Mouse (Mus musculus): ENCODE data around the gene Nfatc2ip. TPM values are rescaled to one million over a fixed set of nuclear protein-coding genes. Genes with fewer than 3 reads are reported as not detected.
A peak's percentile ranks its signal among the peaks of the same experiment; 100 is the strongest.

Gene Nfatc2ip
- 4.8 and 4.9 TPM in 2 replicates for polyA plus RNA-seq (2014; fragmentation: Nextera tagmentation; extraction: Ambion mirVana)

GRCm38 (mm10) chr7:126396298-126397119 is at the start of gene Nfatc2ip:
Gene Nfatc2ip, minus strand, starts transcription at chr7:126396737.
- no peaks in the 10 kb centered on the region for H3K9me3 ChIP-seq (ENCODE audit: control insufficient read depth, low read length)
- H3K36me3 ChIP-seq (ENCODE audit: control insufficient read depth, insufficient read depth, low read length), result no peaks in the 10 kb centered on the region
- peak within 1 kb of the TSS; percentile 72 for H3K4me3 ChIP-seq (ENCODE audit: low read depth, low read length)
- no peak within 1 kb of the TSS for H3K27ac ChIP-seq (ENCODE audit: low read depth, low read length)
- H3K27me3 ChIP-seq (ENCODE audit: control insufficient read depth, insufficient read depth, low read length), result no peaks in the 10 kb centered on the region
- 0% methylated on average over 59 of the region's 59 CpGs for WGBS
- ATAC-seq (ENCODE audit: low FRiP score) (peak; percentile 100), DNase-seq (ENCODE audit: low spot score, missing footprints) (peak; percentile 100)
- H3K4me2 ChIP-seq, result peak within 1 kb of the TSS; percentile 73
- peak within 1 kb of the TSS; percentile 70 for H3K9ac ChIP-seq (ENCODE audit: low read length)
- peaks cover 4% of the 10 kb centered on the region for H3K4me1 ChIP-seq (ENCODE audit: control insufficient read depth, insufficient read depth, low read length)

GRCm38 (mm10) chr7:126446217-126446616 is 49.7 kb upstream of the Nfatc2ip start:
- H3K27ac ChIP-seq (ENCODE audit: low read depth, low read length), result no peak overlapping the region
- H3K27me3 ChIP-seq (ENCODE audit: control insufficient read depth, insufficient read depth, low read length), result no peaks in the 10 kb centered on the region
- no peaks in the 10 kb centered on the region for H3K4me1 ChIP-seq (ENCODE audit: control insufficient read depth, insufficient read depth, low read length)
- ATAC-seq (ENCODE audit: low FRiP score) (no peak), DNase-seq (ENCODE audit: low spot score, missing footprints) (no peak)
- H3K4me2 ChIP-seq, result no peak overlapping the region
- no peaks in the 10 kb centered on the region; the same call in 1 of the 2 replicates for H3K36me3 ChIP-seq (ENCODE audit: control insufficient read depth, insufficient read depth, low read length)
- H3K9ac ChIP-seq (ENCODE audit: low read length), result no peak overlapping the region
- H3K9me3 ChIP-seq (ENCODE audit: control insufficient read depth, low read length), result no peaks in the 10 kb centered on the region
- WGBS, result 92% methylated on average over 21 of the region's 21 CpGs
- H3K4me3 ChIP-seq (ENCODE audit: low read depth, low read length), result no peak overlapping the region

- H3K4me3 ChIP-seq (ENCODE audit: low read depth, low read length), result no peak overlapping the region
- DNase-seq (ENCODE audit: low spot score, missing footprints), result no peak
- ATAC-seq (ENCODE audit: low FRiP score), result no peak
- H3K27me3 ChIP-seq (ENCODE audit: control insufficient read depth, insufficient read depth, low read length), result no peaks in the 10 kb centered on the region
- H3K4me1 ChIP-seq (ENCODE audit: control insufficient read depth, insufficient read depth, low read length), result no peaks in the 10 kb centered on the region
- no peak overlapping the region for H3K27ac ChIP-seq (ENCODE audit: low read depth, low read length)
- H3K9me3 ChIP-seq (ENCODE audit: control insufficient read depth, low read length), result no peaks in the 10 kb centered on the region
- H3K4me2 ChIP-seq, result no peak overlapping the region
- no peak overlapping the region for H3K9ac ChIP-seq (ENCODE audit: low read length)
- WGBS, result 93% methylated on average over 15 of the region's 15 CpGs
- no peaks in the 10 kb centered on the region; the same call in 1 of the 2 replicates for H3K36me3 ChIP-seq (ENCODE audit: control insufficient read depth, insufficient read depth, low read length)
Observed at GRCm38 (mm10) chr7:126445104-126445815, 48.7 kb upstream of the Nfatc2ip start.

GRCm38 (mm10) chr7:126444536-126444935 is 48.0 kb upstream of the Nfatc2ip start:
- Histone ChIP-seq H3K27me3 (ENCODE audit: control insufficient read depth, insufficient read depth, low read length) (no peaks in the 10 kb centered on the region), H3K4me1 (ENCODE audit: control insufficient read depth, insufficient read depth, low read length) (no peaks in the 10 kb centered on the region), H3K9ac (ENCODE audit: low read length) (no peak overlapping the region), H3K4me3 (ENCODE audit: low read depth, low read length) (no peak overlapping the region), H3K9me3 (ENCODE audit: control insufficient read depth, low read length) (no peaks in the 10 kb centered on the region), H3K27ac (ENCODE audit: low read depth, low read length) (no peak overlapping the region), H3K4me2 (no peak overlapping the region), H3K36me3 (ENCODE audit: control insufficient read depth, insufficient read depth, low read length) (no peaks in the 10 kb centered on the region; the same call in 1 of the 2 replicates)
- 93% methylated on average over 9 of the region's 9 CpGs for WGBS
- ATAC-seq (ENCODE audit: low FRiP score) (no peak), DNase-seq (ENCODE audit: low spot score, missing footprints) (no peak)

- no peaks in the 10 kb centered on the region for H3K9me3 ChIP-seq (ENCODE audit: control insufficient read depth, low read length)
- DNase-seq (ENCODE audit: low spot score, missing footprints) (no peak), ATAC-seq (ENCODE audit: low FRiP score) (no peak)
- no peak overlapping the region for H3K9ac ChIP-seq (ENCODE audit: low read length)
- H3K27ac ChIP-seq (ENCODE audit: low read depth, low read length), result no peak overlapping the region
- 91% methylated on average over 10 of the region's 10 CpGs for WGBS
- no peak overlapping the region for H3K4me3 ChIP-seq (ENCODE audit: low read depth, low read length)
- H3K4me1 ChIP-seq (ENCODE audit: control insufficient read depth, insufficient read depth, low read length), result no peaks in the 10 kb centered on the region
- no peaks in the 10 kb centered on the region for H3K27me3 ChIP-seq (ENCODE audit: control insufficient read depth, insufficient read depth, low read length)
- H3K36me3 ChIP-seq (ENCODE audit: control insufficient read depth, insufficient read depth, low read length), result no peaks in the 10 kb centered on the region; the same call in 1 of the 2 replicates
- no peak overlapping the region for H3K4me2 ChIP-seq
Observed at GRCm38 (mm10) chr7:126443997-126444396, 47.5 kb upstream of the Nfatc2ip start.

- no peak for ATAC-seq (ENCODE audit: low FRiP score)
- Histone ChIP-seq H3K9ac (ENCODE audit: low read length) (no peak overlapping the region), H3K36me3 (ENCODE audit: control insufficient read depth, insufficient read depth, low read length) (no peaks in the 10 kb centered on the region; the same call in 1 of the 2 replicates), H3K9me3 (ENCODE audit: control insufficient read depth, low read length) (no peaks in the 10 kb centered on the region), H3K4me3 (ENCODE audit: low read depth, low read length) (no peak overlapping the region), H3K4me2 (no peak overlapping the region), H3K27ac (ENCODE audit: low read depth, low read length) (no peak overlapping the region), H3K27me3 (ENCODE audit: control insufficient read depth, insufficient read depth, low read length) (no peaks in the 10 kb centered on the region), H3K4me1 (ENCODE audit: control insufficient read depth, insufficient read depth, low read length) (no peaks in the 10 kb centered on the region)
- 86% methylated on average over 9 of the region's 9 CpGs for WGBS
- no peak for DNase-seq (ENCODE audit: low spot score, missing footprints)
Observed at GRCm38 (mm10) chr7:126440134-126440533, 43.6 kb upstream of the Nfatc2ip start.

GRCm38 (mm10) chr7:126436851-126437250 is 40.3 kb upstream of the Nfatc2ip start:
- no peak overlapping the region for H3K4me2 ChIP-seq
- H3K36me3 ChIP-seq (ENCODE audit: control insufficient read depth, insufficient read depth, low read length), result no peaks in the 10 kb centered on the region
- DNase-seq (ENCODE audit: low spot score, missing footprints) (peak; percentile 94), ATAC-seq (ENCODE audit: low FRiP score) (no peak)
- no peak overlapping the region for H3K9ac ChIP-seq (ENCODE audit: low read length)
- no peaks in the 10 kb centered on the region for H3K27me3 ChIP-seq (ENCODE audit: control insufficient read depth, insufficient read depth, low read length)
- H3K9me3 ChIP-seq (ENCODE audit: control insufficient read depth, low read length), result no peaks in the 10 kb centered on the region
- WGBS, result 19% methylated on average over 8 of the region's 8 CpGs
- no peak overlapping the region for H3K27ac ChIP-seq (ENCODE audit: low read depth, low read length)
- H3K4me1 ChIP-seq (ENCODE audit: control insufficient read depth, insufficient read depth, low read length), result no peaks in the 10 kb centered on the region
- H3K4me3 ChIP-seq (ENCODE audit: low read depth, low read length), result no peak overlapping the region

GRCm38 (mm10) chr7:126435801-126436200 is 39.3 kb upstream of the Nfatc2ip start:
- Histone ChIP-seq H3K9ac (ENCODE audit: low read length) (no peak overlapping the region), H3K4me1 (ENCODE audit: control insufficient read depth, insufficient read depth, low read length) (no peaks in the 10 kb centered on the region), H3K4me2 (no peak overlapping the region), H3K36me3 (ENCODE audit: control insufficient read depth, insufficient read depth, low read length) (no peaks in the 10 kb centered on the region), H3K4me3 (ENCODE audit: low read depth, low read length) (no peak overlapping the region), H3K27me3 (ENCODE audit: control insufficient read depth, insufficient read depth, low read length) (no peaks in the 10 kb centered on the region), H3K27ac (ENCODE audit: low read depth, low read length) (no peak overlapping the region), H3K9me3 (ENCODE audit: control insufficient read depth, low read length) (no peaks in the 10 kb centered on the region)
- no peak for ATAC-seq (ENCODE audit: low FRiP score)
- no peak for DNase-seq (ENCODE audit: low spot score, missing footprints)
- WGBS, result 85% methylated on average over 3 of the region's 3 CpGs

- H3K27ac ChIP-seq (ENCODE audit: low read depth, low read length), result no peak overlapping the region
- WGBS, result 90% methylated on average over 7 of the region's 7 CpGs
- DNase-seq (ENCODE audit: low spot score, missing footprints) (no peak), ATAC-seq (ENCODE audit: low FRiP score) (no peak)
- H3K27me3 ChIP-seq (ENCODE audit: control insufficient read depth, insufficient read depth, low read length), result no peaks in the 10 kb centered on the region
- H3K4me2 ChIP-seq, result no peak overlapping the region
- no peak overlapping the region for H3K4me3 ChIP-seq (ENCODE audit: low read depth, low read length)
- H3K4me1 ChIP-seq (ENCODE audit: control insufficient read depth, insufficient read depth, low read length), result peaks cover under 1% of the 10 kb centered on the region
- no peaks in the 10 kb centered on the region for H3K9me3 ChIP-seq (ENCODE audit: control insufficient read depth, low read length)
- no peak overlapping the region for H3K9ac ChIP-seq (ENCODE audit: low read length)
- H3K36me3 ChIP-seq (ENCODE audit: control insufficient read depth, insufficient read depth, low read length), result no peaks in the 10 kb centered on the region
Observed at GRCm38 (mm10) chr7:126434726-126435125, 38.2 kb upstream of the Nfatc2ip start.

All from midbrain, embryonic 11.5 days (tissue).